In the genomic region with DNA sequence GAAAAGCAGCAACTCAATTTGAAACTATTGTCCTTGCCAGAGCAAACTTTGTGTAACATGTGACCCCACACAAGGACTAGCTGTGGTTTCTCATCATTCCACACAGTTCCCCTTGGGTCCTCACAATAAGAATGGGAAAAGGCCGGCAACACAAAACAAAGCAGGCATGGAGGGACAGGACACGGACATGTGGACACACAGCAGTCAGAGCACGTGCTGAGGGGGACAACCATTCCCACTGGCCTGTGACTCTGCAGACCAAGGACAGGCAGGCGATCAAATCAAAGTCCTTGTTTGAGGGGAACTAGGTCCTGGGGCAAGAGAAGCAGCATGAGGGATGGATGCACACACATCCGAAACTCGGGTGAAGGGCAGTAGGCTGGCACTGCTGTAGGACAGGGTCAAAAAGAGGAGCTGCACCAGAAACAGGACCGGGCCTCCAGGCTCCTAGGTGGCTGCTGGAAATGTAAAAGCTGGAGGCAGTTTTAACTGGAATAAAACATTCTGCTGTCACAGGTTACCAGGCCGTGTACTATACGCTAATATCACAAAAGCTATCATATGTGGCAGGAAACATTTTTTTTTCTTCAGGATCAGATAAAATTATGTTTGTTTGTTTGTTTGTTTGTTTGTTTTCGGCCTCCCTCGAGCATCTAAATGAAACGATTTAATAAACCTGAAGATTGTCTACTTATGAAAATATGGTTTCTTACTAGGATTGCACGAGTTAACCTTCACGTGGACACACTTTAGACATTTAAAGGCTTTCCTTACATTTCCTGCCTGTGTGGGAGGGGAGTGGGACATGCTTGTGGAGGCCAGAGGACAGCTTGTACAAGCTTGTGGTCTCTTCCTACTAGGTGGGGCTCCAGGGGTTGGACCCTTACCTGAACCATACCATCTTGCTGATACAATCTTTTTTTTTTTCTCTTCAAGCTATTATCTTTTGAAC, we compare ENCODE assay signal across 22 mouse cellular contexts.
DNase-seq lines count a peak whose midpoint lies in the region; ATAC-seq and TF ChIP-seq lines count a peak whose summit lies in the region.
"Had no signal": no experiment of that assay in that cellular context is flagged by ENCODE, and none has a peak within 500 bp of the region (broad histone marks: within the 10 kb centered on the region; RNA-seq: fewer than 3 reads in every experiment).

No protein-coding gene starts in this region.

- in situ Hi-C loops in CH12.LX (cut with MboI; ENCODE audit: low pct_ligation_motif_present, low pct_unique_long_range_greater_than_20kb, low sequenced_read_pairs) = loop anchor here (10.0 to 25.0 kb wide), 2 partner anchors 124 to 346 kb away; a partner anchor contains a TSS

- no peaks in the 10 kb centered on the region for H3K9me3 ChIP-seq in forebrain, embryonic 10.5 days
- no peaks in the 10 kb centered on the region for H3K9me3 ChIP-seq in forebrain, embryonic 13.5 days (replicated peaks)
- no peaks in the 10 kb centered on the region for H3K9me3 ChIP-seq in midbrain, embryonic 11.5 days (ENCODE audit: control insufficient read depth, low read length)
- no peaks in the 10 kb centered on the region for H3K9me3 ChIP-seq in midbrain, embryonic 16.5 days (replicated peaks; ENCODE audit: control insufficient read depth, low read length, poor library complexity, severe bottlenecking)
- no peaks in the 10 kb centered on the region for H3K9me3 ChIP-seq in CH12.LX (replicated peaks; ENCODE audit: low read length)
- H3K9me3 ChIP-seq: embryonic facial prominence, embryonic 10.5 days; embryonic facial prominence, embryonic 12.5 days; forebrain, embryonic 12.5 days; forebrain, embryonic 15.5 days had no signal

- H3K4me3 ChIP-seq in forebrain, embryonic 10.5 days = no peak overlapping the region
- H3K4me3 ChIP-seq in forebrain, embryonic 13.5 days = no peak overlapping the region
- H3K4me3 ChIP-seq in layer of hippocampus, adult 2 months = no peak overlapping the region
- H3K4me3 ChIP-seq in midbrain, embryonic 11.5 days (ENCODE audit: low read depth, low read length) = no peak overlapping the region
- no peak overlapping the region for H3K4me3 ChIP-seq in midbrain, embryonic 16.5 days (ENCODE audit: low read depth, low read length)
- H3K4me3 ChIP-seq in CH12.LX (replicated peaks in 1 of 3; ENCODE audit: low read depth in 2 of 3, low read length in 2 of 3, poor library complexity in 1 of 3) = peak overlapping the region in 1 of 3 experiments; percentile 20
- H3K4me3 ChIP-seq: embryonic facial prominence, embryonic 10.5 days; embryonic facial prominence, embryonic 12.5 days; forebrain, embryonic 12.5 days; forebrain, embryonic 15.5 days had no signal

- no peaks in the 10 kb centered on the region for H3K4me1 ChIP-seq in forebrain, embryonic 10.5 days
- H3K4me1 ChIP-seq in forebrain, embryonic 13.5 days = no peaks in the 10 kb centered on the region
- no peaks in the 10 kb centered on the region for H3K4me1 ChIP-seq in midbrain, embryonic 11.5 days (ENCODE audit: control insufficient read depth, insufficient read depth, low read length)
- H3K4me1 ChIP-seq in midbrain, embryonic 16.5 days (ENCODE audit: control insufficient read depth, insufficient read depth, low read length) = no peaks in the 10 kb centered on the region
- H3K4me1 ChIP-seq in CH12.LX (ENCODE audit: control insufficient read depth in 1 of 2, insufficient read depth in 2 of 2) = peaks cover 32 to 90% of the 10 kb centered on the region in 2 experiments
- H3K4me1 ChIP-seq: embryonic facial prominence, embryonic 10.5 days; embryonic facial prominence, embryonic 12.5 days had no signal

- no peaks in the 10 kb centered on the region for H3K27me3 ChIP-seq in forebrain, embryonic 10.5 days (ENCODE audit: poor library complexity, severe bottlenecking)
- H3K27me3 ChIP-seq in forebrain, embryonic 13.5 days = no peaks in the 10 kb centered on the region
- H3K27me3 ChIP-seq in midbrain, embryonic 11.5 days (ENCODE audit: control insufficient read depth, insufficient read depth, low read length) = no peaks in the 10 kb centered on the region
- no peaks in the 10 kb centered on the region for H3K27me3 ChIP-seq in midbrain, embryonic 16.5 days (ENCODE audit: control insufficient read depth, insufficient read depth, low read depth, low read length)
- no peaks in the 10 kb centered on the region for H3K27me3 ChIP-seq in CH12.LX (replicated peaks)
- H3K27me3 ChIP-seq: embryonic facial prominence, embryonic 12.5 days; forebrain, embryonic 12.5 days; forebrain, embryonic 15.5 days had no signal

- peaks cover 12% of the 10 kb centered on the region; the same call in 1 of the 2 replicates for H3K79me2 ChIP-seq in CH12.LX (replicated peaks; ENCODE audit: control insufficient read depth, extremely low read depth, insufficient read depth, poor library complexity, severe bottlenecking)

- dilution Hi-C loops in CH12.LX (cut with MboI; ENCODE audit: extremely low pct_ligation_motif_present, extremely low pct_unique_long_range_greater_than_20kb, low sequenced_read_pairs) = no loop called here

- ATAC-seq in forebrain, embryonic 13.5 days = no peak
- no peak for ATAC-seq in midbrain, embryonic 11.5 days (ENCODE audit: low FRiP score)
- no peak for ATAC-seq in midbrain, embryonic 16.5 days
- ATAC-seq: forebrain, embryonic 15.5 days; forebrain, postnatal 0 days had no signal

- no peak for TF ChIP-seq EP300 in CH12.LX (IDR thresholded peaks at IDR 0.05; ENCODE audit: low read length)

- no peak for DNase-seq in forebrain, embryonic 10.5 days (ENCODE audit: extremely low spot score, low spot score)
- DNase-seq in layer of hippocampus, adult 2 months (ENCODE audit: low spot score in 2 of 2) = no peak
- DNase-seq in layer of hippocampus, adult 9-10 months (ENCODE audit: low spot score) = no peak
- peak; percentile 72 for DNase-seq in midbrain, embryonic 11.5 days (ENCODE audit: low spot score, missing footprints)
- DNase-seq in CH12.LX (ENCODE audit: extremely low read depth) = no peak
- DNase-seq in lung, adult 18-20 months = no peak
- DNase-seq: adrenal gland, adult 2 months; adrenal gland, postnatal 10 days; adrenal gland, postnatal 25 days; B cell, adult 2 months; cerebellum, adult 11-12 months; cerebellum, adult 2 months; cerebellum, adult 9-10 months; cerebellum, postnatal 10 days; cerebellum, postnatal 25 days; forebrain, postnatal 0 days had no signal

- WGBS in forebrain, embryonic 10.5 days = 90% methylated on average over 14 of the region's 14 CpGs
- 87% methylated on average over 14 of the region's 14 CpGs for WGBS in forebrain, embryonic 13.5 days
- WGBS in midbrain, embryonic 11.5 days = 87% methylated on average over 14 of the region's 14 CpGs
- WGBS in midbrain, embryonic 16.5 days = 87% methylated on average over 14 of the region's 14 CpGs

- no peak overlapping the region for H3K9ac ChIP-seq in forebrain, embryonic 13.5 days
- no peak overlapping the region for H3K9ac ChIP-seq in midbrain, embryonic 11.5 days (ENCODE audit: low read length)
- H3K9ac ChIP-seq in midbrain, embryonic 16.5 days (ENCODE audit: low read depth, low read length) = no peak overlapping the region
- H3K9ac ChIP-seq in CH12.LX (ENCODE audit: insufficient read depth, low read depth) = peak overlapping the region; percentile 33
- H3K9ac ChIP-seq: embryonic facial prominence, embryonic 12.5 days; forebrain, embryonic 12.5 days; forebrain, embryonic 15.5 days; forebrain, postnatal 0 days had no signal

- no peak overlapping the region for H3K4me2 ChIP-seq in forebrain, embryonic 13.5 days
- H3K4me2 ChIP-seq in midbrain, embryonic 11.5 days = no peak overlapping the region
- no peak overlapping the region for H3K4me2 ChIP-seq in midbrain, embryonic 16.5 days (ENCODE audit: low read length)
- H3K4me2 ChIP-seq in CH12.LX (ENCODE audit: insufficient read depth, low read depth, poor library complexity, severe bottlenecking) = peak overlapping the region; percentile 18; the same call in 1 of the 2 replicates
- H3K4me2 ChIP-seq: embryonic facial prominence, embryonic 12.5 days; forebrain, embryonic 12.5 days; forebrain, embryonic 15.5 days had no signal

- no peak for TF ChIP-seq CTCF in layer of hippocampus, adult 2 months (conservative IDR thresholded peaks at IDR 0.05)
- TF ChIP-seq CTCF in CH12.LX (conservative IDR thresholded peaks at IDR 0.05 in 1 of 2, IDR thresholded peaks at IDR 0.05 in 1 of 2; ENCODE audit: low read depth in 2 of 2, low read length in 2 of 2) = no peak

- no peak; the same call in 1 of the 2 replicates for TF ChIP-seq POLR2A in CH12.LX (IDR thresholded peaks at IDR 0.05; ENCODE audit: low read depth, low read length)

- H3K36me3 ChIP-seq in forebrain, embryonic 10.5 days (replicated peaks) = peaks cover 25% of the 10 kb centered on the region
- H3K36me3 ChIP-seq in forebrain, embryonic 13.5 days (ENCODE audit: poor library complexity, severe bottlenecking) = peaks cover 41% of the 10 kb centered on the region
- H3K36me3 ChIP-seq in midbrain, embryonic 11.5 days (ENCODE audit: control insufficient read depth, insufficient read depth, low read length) = peaks cover 2% of the 10 kb centered on the region; the same call in 1 of the 2 replicates
- peaks cover 12% of the 10 kb centered on the region for H3K36me3 ChIP-seq in midbrain, embryonic 16.5 days (ENCODE audit: control insufficient read depth, insufficient read depth, low read length)
- peaks cover 36 to 60% of the 10 kb centered on the region in 2 experiments for H3K36me3 ChIP-seq in CH12.LX (replicated peaks in 1 of 2; ENCODE audit: control insufficient read depth in 1 of 2, insufficient read depth in 1 of 2, low read length in 1 of 2)
- H3K36me3 ChIP-seq: embryonic facial prominence, embryonic 12.5 days had no signal

- TF ChIP-seq RAD21 in CH12.LX (IDR thresholded peaks at IDR 0.05; ENCODE audit: low read depth, low read length) = no peak

- 0 out of 2 replicates have a peak overlapping the region, but pooled peaks have one; percentile 30 for H3K27ac ChIP-seq in forebrain, embryonic 10.5 days
- no peak overlapping the region for H3K27ac ChIP-seq in forebrain, embryonic 13.5 days
- H3K27ac ChIP-seq in layer of hippocampus, adult 2 months = peak overlapping the region; percentile 43; the same call in 1 of the 2 replicates
- no peak overlapping the region for H3K27ac ChIP-seq in midbrain, embryonic 11.5 days (ENCODE audit: low read depth, low read length)
- no peak overlapping the region for H3K27ac ChIP-seq in midbrain, embryonic 16.5 days (ENCODE audit: low read length)
- peak overlapping the region; percentile 94 for H3K27ac ChIP-seq in CH12.LX (ENCODE audit: insufficient read depth, low read depth)
- H3K27ac ChIP-seq: embryonic facial prominence, embryonic 10.5 days; embryonic facial prominence, embryonic 12.5 days; forebrain, embryonic 12.5 days had no signal

TF ChIP-seq in CH12.LX, 34 proteins besides CTCF, POLR2A, EP300 and RAD21 (continues in another document):
- TF ChIP-seq CHD2 (IDR thresholded peaks at IDR 0.05; ENCODE audit: low read length) (no peak), TCF12 (IDR thresholded peaks at IDR 0.05; ENCODE audit: low read depth, low read length) (no peak; the same call in 1 of the 2 replicates), HCFC1 (IDR thresholded peaks at IDR 0.05; ENCODE audit: low read depth, low read length) (no peak), SMC3 (IDR thresholded peaks at IDR 0.05; ENCODE audit: low read depth, low read length) (no peak), CHD1 (IDR thresholded peaks at IDR 0.05; ENCODE audit: low read depth, low read length) (peak; percentile 95), ZMIZ1 (IDR thresholded peaks at IDR 0.05; ENCODE audit: low read depth, low read length) (peak; percentile 52; the same call in 1 of the 2 replicates)

Comparison
In these comparisons a context has a peak if more than half of its experiments do, and no peak if none do; other contexts are left out.
1. H3K27ac ChIP-seq: peak in forebrain, embryonic 10.5 days (single experiment), layer of hippocampus, adult 2 months (single experiment) and CH12.LX (single experiment); none in forebrain, embryonic 13.5 days (single experiment), midbrain, embryonic 11.5 days (single experiment) and midbrain, embryonic 16.5 days (single experiment).